Mouse (Mus musculus): ENCODE measurements around the gene Kcnma1. TPM values are rescaled to one million over a fixed set of nuclear protein-coding genes. Genes with fewer than 3 reads are reported as not detected.

Kcnma1 gene
- polyA plus RNA-seq, 1 experiment, result 0.26 TPM

DNA sequence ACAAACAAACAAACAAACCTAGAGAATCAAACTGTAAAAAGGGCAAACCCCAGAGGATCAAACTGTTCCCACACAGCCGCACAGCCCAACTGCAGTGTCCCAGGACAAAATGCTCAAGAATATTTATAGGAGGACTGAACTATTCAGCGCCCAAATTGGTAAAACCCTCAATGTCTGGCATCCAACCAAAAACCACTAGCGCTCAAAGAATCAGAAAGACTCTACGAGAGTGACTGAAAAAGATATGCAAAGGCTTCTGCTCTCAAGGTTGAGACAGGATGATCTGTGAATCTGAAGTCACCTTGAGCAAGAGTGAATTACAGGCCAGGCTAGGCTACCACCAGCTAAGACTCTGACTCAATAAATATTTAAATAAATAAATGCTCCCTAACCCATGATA is 167.6 kb downstream of the Kcnma1 start:
- no peak for TF ChIP-seq TCF3 (IDR thresholded peaks at IDR 0.05; ENCODE audit: insufficient read length, low read depth)
- TF ChIP-seq USF1 (IDR thresholded peaks at IDR 0.05; ENCODE audit: low read depth), result no peak
- no peak for TF ChIP-seq MYOD1 (IDR thresholded peaks at IDR 0.05; ENCODE audit: control insufficient read depth in 1 of 3, insufficient read length in 2 of 3, low read depth in 2 of 3)
- no peak for TF ChIP-seq SRF (IDR thresholded peaks at IDR 0.05; ENCODE audit: control insufficient read depth, insufficient read length, low read depth)
- TF ChIP-seq POLR2AphosphoS2 (IDR thresholded peaks at IDR 0.05; ENCODE audit: insufficient read length, low read depth), result no peak
- no peak for TF ChIP-seq POLR2A (IDR thresholded peaks at IDR 0.05; ENCODE audit: insufficient read length, low read depth)
- no peak for TF ChIP-seq REST (IDR thresholded peaks at IDR 0.05; ENCODE audit: insufficient read depth, insufficient read length)
- TF ChIP-seq MAX (IDR thresholded peaks at IDR 0.05; ENCODE audit: low read depth), result no peak
- TF ChIP-seq MYOG (IDR thresholded peaks at IDR 0.05; ENCODE audit: control insufficient read depth in 1 of 3, insufficient read depth in 1 of 3, insufficient read length in 2 of 3, low read depth in 2 of 3), result no peak
- no peak for TF ChIP-seq E2F4 (IDR thresholded peaks at IDR 0.05; ENCODE audit: insufficient read depth)
- no peak for TF ChIP-seq TCF12 (IDR thresholded peaks at IDR 0.05; ENCODE audit: insufficient read depth, poor library complexity, severe bottlenecking)
- TF ChIP-seq CEBPB (IDR thresholded peaks at IDR 0.05; ENCODE audit: insufficient read depth, poor library complexity, severe bottlenecking), result no peak
- no peaks in the 10 kb centered on the region for H3K79me2 ChIP-seq (ENCODE audit: control insufficient read depth, insufficient read depth)
- no peak overlapping the region for H3ac ChIP-seq (ENCODE audit: control insufficient read depth, insufficient read length)
- no peak overlapping the region for H3K4me2 ChIP-seq (ENCODE audit: low read depth)
- H3K36me3 ChIP-seq (ENCODE audit: control insufficient read depth, insufficient read depth), result no peaks in the 10 kb centered on the region
- H3K4me3 ChIP-seq, result no peak overlapping the region
- H3K27me3 ChIP-seq (ENCODE audit: control insufficient read depth, insufficient read depth, insufficient read length), result no peaks in the 10 kb centered on the region

DNA sequence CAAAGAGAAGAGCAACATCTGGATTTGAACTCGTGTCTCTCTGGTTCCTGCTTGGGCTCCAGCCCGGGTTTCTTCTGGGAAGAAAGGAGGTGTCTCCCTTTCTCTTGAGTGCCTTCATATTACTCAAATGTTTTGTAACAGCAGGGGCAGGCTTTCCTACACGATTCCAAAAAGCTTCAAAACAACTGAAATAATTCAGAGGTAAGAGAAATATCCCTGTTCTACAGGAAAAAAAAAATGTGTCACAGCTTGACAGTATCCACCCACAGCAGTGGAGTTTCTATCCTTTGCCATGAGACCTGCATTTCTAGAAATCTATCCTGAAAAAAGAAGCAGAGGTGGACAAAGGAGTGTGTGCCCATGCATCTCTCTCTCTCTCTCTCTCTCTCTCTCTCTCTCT is 172.3 kb downstream of the Kcnma1 start:
- H3K4me2 ChIP-seq (ENCODE audit: low read depth), result no peak overlapping the region
- TF ChIP-seq TCF3 (IDR thresholded peaks at IDR 0.05; ENCODE audit: insufficient read length, low read depth) (no peak), POLR2AphosphoS2 (IDR thresholded peaks at IDR 0.05; ENCODE audit: insufficient read length, low read depth) (no peak), TCF12 (IDR thresholded peaks at IDR 0.05; ENCODE audit: insufficient read depth, poor library complexity, severe bottlenecking) (no peak), USF1 (IDR thresholded peaks at IDR 0.05; ENCODE audit: low read depth) (no peak), POLR2A (IDR thresholded peaks at IDR 0.05; ENCODE audit: insufficient read length, low read depth) (no peak), MYOG (IDR thresholded peaks at IDR 0.05; ENCODE audit: control insufficient read depth in 1 of 3, insufficient read depth in 1 of 3, insufficient read length in 2 of 3, low read depth in 2 of 3) (no peak), MAX (IDR thresholded peaks at IDR 0.05; ENCODE audit: low read depth) (no peak), CEBPB (IDR thresholded peaks at IDR 0.05; ENCODE audit: insufficient read depth, poor library complexity, severe bottlenecking) (no peak), SRF (IDR thresholded peaks at IDR 0.05; ENCODE audit: control insufficient read depth, insufficient read length, low read depth) (no peak), REST (IDR thresholded peaks at IDR 0.05; ENCODE audit: insufficient read depth, insufficient read length) (no peak), E2F4 (IDR thresholded peaks at IDR 0.05; ENCODE audit: insufficient read depth) (no peak), MYOD1 (IDR thresholded peaks at IDR 0.05; ENCODE audit: control insufficient read depth in 1 of 3, insufficient read length in 2 of 3, low read depth in 2 of 3) (no peak)
- no peaks in the 10 kb centered on the region for H3K79me2 ChIP-seq (ENCODE audit: control insufficient read depth, insufficient read depth)
- no peak overlapping the region for H3ac ChIP-seq (ENCODE audit: control insufficient read depth, insufficient read length)
- H3K4me3 ChIP-seq, result no peak overlapping the region
- H3K36me3 ChIP-seq (ENCODE audit: control insufficient read depth, insufficient read depth), result no peaks in the 10 kb centered on the region
- no peaks in the 10 kb centered on the region for H3K27me3 ChIP-seq (ENCODE audit: control insufficient read depth, insufficient read depth, insufficient read length)

DNA sequence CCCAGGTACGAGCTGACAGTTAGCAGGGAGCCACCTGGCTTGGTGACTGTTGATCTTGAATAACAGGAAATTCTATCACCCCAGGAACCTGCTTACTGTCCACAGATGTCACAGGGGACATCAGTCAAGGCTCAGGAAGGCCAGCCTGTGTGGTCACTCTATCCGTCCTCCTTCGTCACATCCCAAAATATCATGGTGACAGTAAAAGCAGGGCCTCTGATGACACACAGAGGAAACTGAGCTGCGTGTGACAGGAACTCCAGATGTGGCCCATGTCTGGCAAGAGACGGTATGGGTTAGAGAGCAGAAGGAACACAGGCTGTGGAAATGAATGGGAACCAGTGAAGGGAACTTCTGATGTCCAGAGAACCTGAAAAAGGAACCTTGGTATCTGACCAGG is 174.7 kb downstream of the Kcnma1 start:
- Histone ChIP-seq H3K4me2 (ENCODE audit: low read depth) (no peak overlapping the region), H3ac (ENCODE audit: control insufficient read depth, insufficient read length) (no peak overlapping the region), H3K4me3 (no peak overlapping the region), H3K36me3 (ENCODE audit: control insufficient read depth, insufficient read depth) (no peaks in the 10 kb centered on the region), H3K79me2 (ENCODE audit: control insufficient read depth, insufficient read depth) (no peaks in the 10 kb centered on the region), H3K27me3 (ENCODE audit: control insufficient read depth, insufficient read depth, insufficient read length) (no peaks in the 10 kb centered on the region)
- no peak for TF ChIP-seq TCF12 (IDR thresholded peaks at IDR 0.05; ENCODE audit: insufficient read depth, poor library complexity, severe bottlenecking)
- no peak for TF ChIP-seq MAX (IDR thresholded peaks at IDR 0.05; ENCODE audit: low read depth)
- no peak for TF ChIP-seq SRF (IDR thresholded peaks at IDR 0.05; ENCODE audit: control insufficient read depth, insufficient read length, low read depth)
- TF ChIP-seq CEBPB (IDR thresholded peaks at IDR 0.05; ENCODE audit: insufficient read depth, poor library complexity, severe bottlenecking), result no peak
- TF ChIP-seq REST (IDR thresholded peaks at IDR 0.05; ENCODE audit: insufficient read depth, insufficient read length), result no peak
- no peak for TF ChIP-seq MYOG (IDR thresholded peaks at IDR 0.05; ENCODE audit: control insufficient read depth in 1 of 3, insufficient read depth in 1 of 3, insufficient read length in 2 of 3, low read depth in 2 of 3)
- no peak for TF ChIP-seq USF1 (IDR thresholded peaks at IDR 0.05; ENCODE audit: low read depth)
- no peak for TF ChIP-seq POLR2A (IDR thresholded peaks at IDR 0.05; ENCODE audit: insufficient read length, low read depth)

DNA sequence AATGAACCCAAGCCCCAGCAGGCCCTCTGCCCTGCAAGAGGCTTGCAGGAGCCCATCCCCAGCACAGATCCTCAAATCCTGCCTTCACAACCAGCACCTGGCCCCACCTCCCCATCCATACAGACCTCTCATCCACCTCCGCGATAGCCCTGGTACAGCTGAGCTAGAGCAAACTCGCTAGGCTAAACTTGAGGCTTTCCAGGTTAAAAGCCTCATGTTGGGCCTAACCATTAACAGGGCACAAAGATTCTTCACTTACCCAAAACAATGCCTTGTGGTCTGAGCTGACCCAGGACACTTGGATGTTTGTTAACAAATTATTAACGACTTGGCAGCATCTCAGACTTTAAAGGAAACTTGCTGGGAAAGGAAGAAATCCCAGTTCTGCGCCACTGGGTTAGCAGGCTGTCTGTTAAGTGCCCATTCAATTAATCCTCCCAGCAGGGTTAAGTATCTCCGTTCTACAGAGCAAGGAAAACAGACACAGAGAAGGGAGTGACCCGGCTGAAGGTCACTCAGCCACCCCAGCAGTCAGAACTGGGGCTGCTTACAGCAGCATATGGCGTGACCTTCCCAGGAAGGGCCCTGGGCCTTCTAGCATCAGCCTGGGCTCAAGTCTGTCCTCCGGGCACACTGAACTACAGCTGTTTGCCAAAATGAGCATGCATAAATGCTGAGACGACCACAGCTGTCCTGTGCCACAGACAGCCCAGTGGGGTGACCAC is 178.7 kb downstream of the Kcnma1 start:
- no peak for TF ChIP-seq REST (IDR thresholded peaks at IDR 0.05; ENCODE audit: insufficient read depth, insufficient read length)
- no peak for TF ChIP-seq E2F4 (IDR thresholded peaks at IDR 0.05; ENCODE audit: insufficient read depth)
- no peak for TF ChIP-seq MAX (IDR thresholded peaks at IDR 0.05; ENCODE audit: low read depth)
- no peak for TF ChIP-seq MYOG (IDR thresholded peaks at IDR 0.05; ENCODE audit: control insufficient read depth in 1 of 3, insufficient read depth in 1 of 3, insufficient read length in 2 of 3, low read depth in 2 of 3)
- TF ChIP-seq CEBPB (IDR thresholded peaks at IDR 0.05; ENCODE audit: insufficient read depth, poor library complexity, severe bottlenecking), result no peak
- no peak for TF ChIP-seq TCF3 (IDR thresholded peaks at IDR 0.05; ENCODE audit: insufficient read length, low read depth)
- TF ChIP-seq TCF12 (IDR thresholded peaks at IDR 0.05; ENCODE audit: insufficient read depth, poor library complexity, severe bottlenecking), result no peak
- Histone ChIP-seq H3K27me3 (ENCODE audit: control insufficient read depth, insufficient read depth, insufficient read length) (no peaks in the 10 kb centered on the region), H3K36me3 (ENCODE audit: control insufficient read depth, insufficient read depth) (no peaks in the 10 kb centered on the region), H3K4me2 (ENCODE audit: low read depth) (no peak overlapping the region), H3K4me3 (no peak overlapping the region), H3K79me2 (ENCODE audit: control insufficient read depth, insufficient read depth) (no peaks in the 10 kb centered on the region), H3ac (ENCODE audit: control insufficient read depth, insufficient read length) (no peak overlapping the region)
